Mouse (Mus musculus) midbrain, embryonic 13.5 days (tissue): ENCODE results near the gene Plin5. TPM values are rescaled to one million over a fixed set of nuclear protein-coding genes. Genes with fewer than 3 reads are reported as not detected.

Experiments used
- ATAC-seq: fragments of 200-750 bp; cut with Nextera tagmentation; 2 replicates; pipeline ENCODE4 v1.8.0; 2017; ENCODE audit warnings: mild to moderate bottlenecking, moderate TSS enrichment, moderate library complexity
- H3K27ac ChIP-seq: fragments of 300-500 bp; sonication (generic); 2 replicates; pipeline ENCODE4 v1.5.1; 2015; ENCODE audit warnings: inconsistent platforms, mild to moderate bottlenecking, moderate library complexity
- H3K27me3 ChIP-seq: fragments of 300-500 bp; sonication (generic); 2 replicates; pipeline ENCODE4 v1.6.1; 2015; ENCODE audit warnings: mild to moderate bottlenecking, inconsistent platforms
- H3K36me3 ChIP-seq: fragments of 300-500 bp; sonication (generic); 2 replicates; pipeline ENCODE4 v1.6.1; 2015; ENCODE audit warnings: mild to moderate bottlenecking, inconsistent platforms
- H3K4me1 ChIP-seq: fragments of 300-500 bp; sonication (generic); replicated peaks from 2 replicates; pipeline ENCODE4 v1.6.1; 2015; ENCODE audit warnings: inconsistent platforms
- H3K4me2 ChIP-seq: fragments of 300-500 bp; sonication (generic); replicated peaks from 2 replicates; pipeline ENCODE4 v1.6.1; 2015; ENCODE audit warnings: moderate library complexity, mild to moderate bottlenecking, inconsistent platforms
- H3K4me3 ChIP-seq: fragments of 300-500 bp; sonication (generic); replicated peaks from 2 replicates; pipeline ENCODE4 v1.5.1; 2015; ENCODE audit warnings: mild to moderate bottlenecking, inconsistent platforms
- H3K9ac ChIP-seq: fragments of 300-500 bp; sonication (generic); replicated peaks from 2 replicates; pipeline ENCODE4 v1.6.1; 2015; ENCODE audit warnings: mild to moderate bottlenecking, inconsistent platforms
- H3K9me3 ChIP-seq: fragments of 300-500 bp; sonication (generic); 2 replicates; pipeline ENCODE4 v1.6.1; 2016; ENCODE audit warnings: mild to moderate bottlenecking, inconsistent platforms
- WGBS: fragments of 180-500 bp; shearing (Covaris S2); methylation state at CpG from one replicate; pipeline ENCODE4 v1.1.7; 2015; 5-methylcytosine and 5-hydroxymethylcytosine counted together
- polyA plus RNA-seq: library from polyadenylated mRNA; unstranded; fragments of >200 nt; fragmentation: Nextera tagmentation; extraction: Ambion mirVana; gene quantifications from 2 replicates; pipeline ENCODE4 v1.2.1, GENCODE M21; 2015

Plin5 gene
- 0.43 and 0.55 TPM in 2 replicates for polyA plus RNA-seq

- Histone ChIP-seq H3K27me3 (peaks cover 61% of the 10 kb centered on the region), H3K27ac (no peak within 1 kb of the TSS), H3K9ac (peak within 1 kb of the TSS; percentile 49; the same call in 1 of the 2 replicates), H3K4me3 (peak within 1 kb of the TSS; percentile 26), H3K4me2 (peak within 1 kb of the TSS; percentile 51), H3K4me1 (peaks cover 16% of the 10 kb centered on the region), H3K36me3 (peaks cover 2% of the 10 kb centered on the region; the same call in 1 of the 2 replicates), H3K9me3 (peaks cover 4% of the 10 kb centered on the region)
- ATAC-seq: peak; percentile 40
- under 1% methylated on average over 27 of the region's 27 CpGs for WGBS
Measured at GRCm38 (mm10) chr17:56117251-56117710, at the start of gene Plin5. Plin5 (minus strand) TSS chr17:56117596.

- no peak overlapping the region for H3K9ac ChIP-seq
- H3K4me1 ChIP-seq: peaks cover 32% of the 10 kb centered on the region
- H3K27me3 ChIP-seq: peaks cover 11% of the 10 kb centered on the region
- peak overlapping the region; percentile 62 for H3K27ac ChIP-seq
- H3K36me3 ChIP-seq: no peaks in the 10 kb centered on the region
- no peak overlapping the region for H3K4me2 ChIP-seq
- 49% methylated on average over 11 of the region's 11 CpGs for WGBS
- no peak for ATAC-seq
- H3K4me3 ChIP-seq: no peak overlapping the region
- H3K9me3 ChIP-seq: no peaks in the 10 kb centered on the region
Measured at GRCm38 (mm10) chr17:56165671-56166070, 48.3 kb upstream of the Plin5 start.

- no peak for ATAC-seq
- H3K27me3 ChIP-seq: peaks cover 14% of the 10 kb centered on the region
- no peaks in the 10 kb centered on the region for H3K9me3 ChIP-seq
- WGBS: 85% methylated on average over 3 of the region's 3 CpGs
- H3K9ac ChIP-seq: no peak overlapping the region
- no peaks in the 10 kb centered on the region for H3K36me3 ChIP-seq
- H3K4me3 ChIP-seq: no peak overlapping the region
- peaks cover 27% of the 10 kb centered on the region for H3K4me1 ChIP-seq
- no peak overlapping the region for H3K27ac ChIP-seq
- H3K4me2 ChIP-seq: no peak overlapping the region
Measured at GRCm38 (mm10) chr17:56164510-56164909, 47.1 kb upstream of the Plin5 start.

GRCm38 (mm10) chr17:56163523-56164102 is 46.2 kb upstream of the Plin5 start:
- Histone ChIP-seq H3K36me3 (no peaks in the 10 kb centered on the region), H3K4me2 (0 out of 2 replicates have a peak overlapping the region, but pooled peaks have one; percentile 80)

GRCm38 (mm10) chr17:56162231-56162774 is 44.9 kb upstream of the Plin5 start, which contains the start of gene Tnfaip8l1:
Tnfaip8l1 (plus strand) TSS chr17:56162477.
- WGBS: under 1% methylated on average over 30 of the region's 30 CpGs
- peak within 1 kb of the TSS; percentile 63 for H3K9ac ChIP-seq
- peak within 1 kb of the TSS; percentile 80 for H3K4me2 ChIP-seq
- ATAC-seq: peak; percentile 98
- H3K9me3 ChIP-seq: no peaks in the 10 kb centered on the region
- peaks cover 27% of the 10 kb centered on the region for H3K4me1 ChIP-seq
- no peaks in the 10 kb centered on the region for H3K36me3 ChIP-seq
- H3K27me3 ChIP-seq: peaks cover 27% of the 10 kb centered on the region
- H3K27ac ChIP-seq: no peak within 1 kb of the TSS
- H3K4me3 ChIP-seq: peak within 1 kb of the TSS; percentile 44

More at GRCm38 (mm10) chr17:56163523-56164102, 46.2 kb upstream of the Plin5 start:
- Histone ChIP-seq H3K9ac (no peak overlapping the region), H3K9me3 (no peaks in the 10 kb centered on the region), H3K27ac (no peak overlapping the region), H3K4me1 (peaks cover 27% of the 10 kb centered on the region), H3K4me3 (no peak overlapping the region), H3K27me3 (peaks cover 18% of the 10 kb centered on the region)
- 81% methylated on average over 6 of the region's 6 CpGs for WGBS
- ATAC-seq: no peak

- ATAC-seq: no peak
- H3K27ac ChIP-seq: no peak overlapping the region
- H3K4me2 ChIP-seq: no peak overlapping the region
- H3K9ac ChIP-seq: no peak overlapping the region
- WGBS: under 1% methylated on average over 9 of the region's 9 CpGs
- H3K27me3 ChIP-seq: peaks cover 38% of the 10 kb centered on the region
- H3K9me3 ChIP-seq: no peaks in the 10 kb centered on the region
- H3K36me3 ChIP-seq: no peaks in the 10 kb centered on the region
- H3K4me3 ChIP-seq: no peak overlapping the region
- peaks cover 16% of the 10 kb centered on the region for H3K4me1 ChIP-seq
Measured at GRCm38 (mm10) chr17:56159729-56160128, 42.3 kb upstream of the Plin5 start.

GRCm38 (mm10) chr17:56153643-56154042 is 36.2 kb upstream of the Plin5 start:
- no peak overlapping the region for H3K4me3 ChIP-seq
- 30% methylated on average over 9 of the region's 9 CpGs for WGBS
- peak; percentile 47 for ATAC-seq
- no peaks in the 10 kb centered on the region for H3K9me3 ChIP-seq
- no peaks in the 10 kb centered on the region for H3K36me3 ChIP-seq
- peaks cover 24% of the 10 kb centered on the region for H3K4me1 ChIP-seq
- no peak overlapping the region for H3K4me2 ChIP-seq
- H3K27ac ChIP-seq: no peak overlapping the region
- peak overlapping the region; percentile 25; the same call in 1 of the 2 replicates for H3K9ac ChIP-seq
- H3K27me3 ChIP-seq: peaks cover 37% of the 10 kb centered on the region

- no peak overlapping the region for H3K4me2 ChIP-seq
- no peaks in the 10 kb centered on the region for H3K36me3 ChIP-seq
- no peak overlapping the region for H3K4me3 ChIP-seq
- no peak overlapping the region for H3K9ac ChIP-seq
- no peaks in the 10 kb centered on the region for H3K9me3 ChIP-seq
- no peak for ATAC-seq
- H3K4me1 ChIP-seq: peaks cover 41% of the 10 kb centered on the region
- H3K27me3 ChIP-seq: peaks cover 38% of the 10 kb centered on the region
- WGBS: 44% methylated on average over 2 of the region's 2 CpGs
- H3K27ac ChIP-seq: no peak overlapping the region
Measured at GRCm38 (mm10) chr17:56149897-56150296, 32.5 kb upstream of the Plin5 start.

- peak overlapping the region; percentile 63 for H3K4me2 ChIP-seq
- H3K9me3 ChIP-seq: no peaks in the 10 kb centered on the region
- peak overlapping the region; percentile 37 for H3K4me3 ChIP-seq
- peaks cover 43% of the 10 kb centered on the region for H3K27me3 ChIP-seq
- no peak overlapping the region for H3K27ac ChIP-seq
- no peaks in the 10 kb centered on the region for H3K36me3 ChIP-seq
- peaks cover 37% of the 10 kb centered on the region for H3K4me1 ChIP-seq
- 1% methylated on average over 30 of the region's 30 CpGs for WGBS
- peak; percentile 46 for ATAC-seq
- peak overlapping the region; percentile 63 for H3K9ac ChIP-seq
Measured at GRCm38 (mm10) chr17:56148790-56149618, 31.6 kb upstream of the Plin5 start.

- Histone ChIP-seq H3K27me3 (peaks cover 46% of the 10 kb centered on the region), H3K36me3 (no peaks in the 10 kb centered on the region), H3K27ac (no peak overlapping the region), H3K4me2 (peak overlapping the region; percentile 63), H3K9me3 (no peaks in the 10 kb centered on the region), H3K9ac (peak overlapping the region; percentile 63; the same call in 1 of the 2 replicates), H3K4me3 (peak overlapping the region; percentile 37), H3K4me1 (peaks cover 30% of the 10 kb centered on the region)
- WGBS: 20% methylated on average over 9 of the region's 9 CpGs
- peak; percentile 12 for ATAC-seq
Measured at GRCm38 (mm10) chr17:56148280-56148679, 30.9 kb upstream of the Plin5 start.

- H3K9me3 ChIP-seq: no peaks in the 10 kb centered on the region
- no peak for ATAC-seq
- WGBS: 53% methylated on average over 12 of the region's 12 CpGs
- H3K4me1 ChIP-seq: peaks cover 32% of the 10 kb centered on the region
- H3K9ac ChIP-seq: no peak overlapping the region
- no peak overlapping the region for H3K4me3 ChIP-seq
- no peak overlapping the region for H3K4me2 ChIP-seq
- no peak overlapping the region for H3K27ac ChIP-seq
- no peaks in the 10 kb centered on the region for H3K36me3 ChIP-seq
- H3K27me3 ChIP-seq: peaks cover 46% of the 10 kb centered on the region
Measured at GRCm38 (mm10) chr17:56147420-56147819, 30.0 kb upstream of the Plin5 start.

- 19% methylated on average over 9 of the region's 9 CpGs for WGBS
- Histone ChIP-seq H3K9ac (no peak overlapping the region), H3K4me2 (no peak overlapping the region), H3K4me1 (peaks cover 45% of the 10 kb centered on the region), H3K4me3 (no peak overlapping the region), H3K27ac (no peak overlapping the region; the same call in 1 of the 2 replicates), H3K36me3 (no peaks in the 10 kb centered on the region), H3K9me3 (no peaks in the 10 kb centered on the region), H3K27me3 (peaks cover 51% of the 10 kb centered on the region)
- no peak for ATAC-seq
Measured at GRCm38 (mm10) chr17:56146131-56146530, 28.7 kb upstream of the Plin5 start.
